Mouse (Mus musculus): Measurements from ENCODE around the gene Wbp11.

GRCm38 (mm10) chr6:136837323-136837722 is 9.3 kb upstream of the Wbp11 start:
- TF ChIP-seq TAL1 (IDR thresholded peaks at IDR 0.05; ENCODE audit: low read length) = no peak
- TF ChIP-seq POLR2A (IDR thresholded peaks at IDR 0.05; ENCODE audit: control insufficient read depth in 1 of 2, insufficient read depth in 1 of 2, low read depth in 1 of 2, low read length in 2 of 2, poor library complexity in 1 of 2) = no peak
- TF ChIP-seq TCF12 (IDR thresholded peaks at IDR 0.05; ENCODE audit: low read depth, low read length) = no peak
- TF ChIP-seq CTCF (IDR thresholded peaks at IDR 0.05 in 2 of 3, conservative IDR thresholded peaks at IDR 0.05 in 1 of 3; ENCODE audit: control insufficient read depth in 1 of 3, insufficient read depth in 1 of 3, low read depth in 2 of 3, low read length in 3 of 3, poor library complexity in 1 of 3, severe bottlenecking in 1 of 3) = no peak
- TF ChIP-seq NELFE (IDR thresholded peaks at IDR 0.05; ENCODE audit: low read depth, low read length) = no peak
- TF ChIP-seq GATA1 (IDR thresholded peaks at IDR 0.05; ENCODE audit: low read depth, low read length) = no peak
- TF ChIP-seq E2F4 (IDR thresholded peaks at IDR 0.05; ENCODE audit: borderline replicate concordance, low read depth, low read length) = no peak
- TF ChIP-seq RAD21 (IDR thresholded peaks at IDR 0.05; ENCODE audit: low read depth, low read length) = no peak
- TF ChIP-seq UBTF (IDR thresholded peaks at IDR 0.05; ENCODE audit: borderline replicate concordance, insufficient read depth, low read depth, low read length) = no peak
- no peak for TF ChIP-seq HCFC1 (IDR thresholded peaks at IDR 0.05; ENCODE audit: low read depth, low read length)

Data from MEL (cell line).